Mouse (Mus musculus) megakaryocyte, embryonic 14.5 days (primary cell): ENCODE measurements around the gene Epb41l4b.

ENCODE experiments used
- FLI1 ChIP-seq: IDR thresholded peaks from 2 replicates; pipeline ENCODE4 v1.6.1; 2012; ENCODE audit warnings: low read length, inconsistent platforms, mixed read lengths
- GATA1 ChIP-seq: IDR thresholded peaks from 3 replicates; pipeline ENCODE4 v1.6.1; 2012; ENCODE audit warnings: mixed read lengths, low read length, inconsistent platforms, borderline replicate concordance

DNA sequence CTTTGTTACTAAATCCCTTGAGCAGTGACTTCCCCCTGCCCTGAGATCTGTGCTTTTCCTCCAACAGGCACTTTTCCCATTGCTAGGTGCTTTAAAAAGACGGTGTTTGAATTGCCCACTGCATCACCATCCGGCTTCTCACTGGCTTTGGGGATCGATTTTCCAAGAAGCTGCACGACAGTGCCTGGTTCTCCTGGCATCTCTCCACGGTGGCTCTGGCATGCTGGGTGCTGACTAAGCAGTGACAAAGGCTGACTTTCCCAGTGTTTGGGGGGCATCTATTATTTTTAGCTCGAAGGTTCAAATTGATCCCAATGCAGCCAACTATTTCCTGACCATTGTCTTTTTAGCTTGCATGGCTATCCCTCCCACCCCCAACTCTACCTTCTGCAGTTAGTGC, 94.7 kb downstream of the Epb41l4b start:
- TF ChIP-seq GATA1 = no peak
- TF ChIP-seq FLI1 = no peak
